Mouse (Mus musculus) kidney, embryonic 16.5 days (tissue): ENCODE measurements around the gene Tomm34. TPM values are rescaled to one million over a fixed set of nuclear protein-coding genes. Genes with fewer than 3 reads are reported as not detected.
"Not testable (repeated sequence)": the region's sequence is repeated elsewhere in the genome, so short reads cannot be mapped to it uniquely, and the experiment has no call there.

Experiments used
- ATAC-seq: fragments of 200-750 bp; cut with Nextera tagmentation; 2 replicates; pipeline ENCODE4 v1.8.0; 2017; ENCODE audit warnings: moderate TSS enrichment; ENCODE audit not compliant: low FRiP score, low TSS enrichment
- H3K27ac ChIP-seq: fragments of 300-500 bp; sonication (generic); 2 replicates; pipeline ENCODE4 v1.5.1; 2014; ENCODE audit warnings: low read length
- H3K27me3 ChIP-seq: fragments of 300-500 bp; sonication (generic); 2 replicates; pipeline ENCODE4 v1.6.1; 2014; ENCODE audit warnings: low read length, control low read depth, mixed read lengths; ENCODE audit not compliant: insufficient read depth
- H3K36me3 ChIP-seq: fragments of 300-500 bp; sonication (generic); 2 replicates; pipeline ENCODE4 v1.6.1; 2014; ENCODE audit warnings: low read length, control low read depth, mixed read lengths; ENCODE audit not compliant: insufficient read depth
- H3K4me1 ChIP-seq: fragments of 300-500 bp; sonication (generic); 2 replicates; pipeline ENCODE4 v1.6.1; 2014; ENCODE audit warnings: low read length, control low read depth, mixed read lengths; ENCODE audit not compliant: insufficient read depth
- H3K4me2 ChIP-seq: fragments of 300-500 bp; sonication (generic); replicated peaks from 2 replicates; pipeline ENCODE4 v1.6.1; 2014; ENCODE audit warnings: low read depth, low read length
- H3K4me3 ChIP-seq: fragments of 300-500 bp; sonication (generic); 2 replicates; pipeline ENCODE4 v1.5.1; 2014; ENCODE audit warnings: mild to moderate bottlenecking, low read length
- H3K9ac ChIP-seq: fragments of 300-500 bp; sonication (generic); replicated peaks from 2 replicates; pipeline ENCODE4 v1.6.1; 2014; ENCODE audit warnings: low read length
- H3K9me3 ChIP-seq: fragments of 300-500 bp; sonication (generic); 2 replicates; pipeline ENCODE4 v1.6.1; 2016; ENCODE audit warnings: low read length, control low read depth
- WGBS: fragments of 180-500 bp; shearing (Covaris S2); extraction: QIAGEN DNeasy Blood & Tissue Kit; methylation state at CpG from one replicate; pipeline ENCODE4 v1.1.7; 2014; 5-methylcytosine and 5-hydroxymethylcytosine counted together
- polyA plus RNA-seq: library from polyadenylated mRNA; unstranded; fragments of >200 nt; fragmentation: Nextera tagmentation; extraction: Ambion mirVana; gene quantifications from 2 replicates; pipeline ENCODE4 v1.2.1, GENCODE M21; 2015

The Tomm34 gene
- polyA plus RNA-seq, 1 experiment from 2014 or later, result 66.5 TPM

- peaks cover 16% of the 10 kb centered on the region for H3K36me3 ChIP-seq
- H3K27ac ChIP-seq, result no peak overlapping the region
- ATAC-seq, result no peak
- H3K4me3 ChIP-seq, result no peak overlapping the region
- H3K9me3 ChIP-seq, result no peaks in the 10 kb centered on the region
- H3K9ac ChIP-seq, result no peak overlapping the region
- peaks cover 11% of the 10 kb centered on the region for H3K4me1 ChIP-seq
- 86% methylated on average over 6 of the region's 6 CpGs for WGBS
- no peak overlapping the region for H3K4me2 ChIP-seq
- H3K27me3 ChIP-seq, result no peaks in the 10 kb centered on the region
These were observed 8.5 kb upstream of the Tomm34 start for GRCm38 (mm10) chr2:164079488-164079887.

DNA sequence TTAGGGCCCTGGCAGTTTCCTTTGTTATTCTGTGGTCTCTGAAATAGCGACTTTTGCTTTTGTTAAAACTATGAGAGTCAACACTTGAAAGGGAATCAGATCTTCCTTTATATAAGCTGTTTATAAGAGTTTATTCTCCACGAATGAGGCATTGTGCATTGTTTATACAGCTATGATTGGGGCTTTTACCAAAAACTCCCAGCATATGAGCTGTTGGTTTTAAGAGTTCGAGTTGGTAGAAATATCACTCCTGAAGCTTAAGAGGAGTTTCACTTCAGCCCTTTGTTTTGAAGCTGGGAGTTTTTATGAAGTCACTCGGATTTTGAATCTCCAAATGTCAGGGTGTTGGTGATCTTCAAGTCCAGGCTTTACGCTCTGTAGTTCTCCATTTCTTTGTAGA lies 6.9 kb upstream of the Tomm34 start:
- Histone ChIP-seq H3K4me2 (no peak overlapping the region), H3K9ac (no peak overlapping the region), H3K36me3 (peaks cover 6% of the 10 kb centered on the region), H3K4me3 (no peak overlapping the region), H3K9me3 (no peaks in the 10 kb centered on the region), H3K27me3 (no peaks in the 10 kb centered on the region), H3K27ac (no peak overlapping the region), H3K4me1 (peaks cover 11% of the 10 kb centered on the region)
- ATAC-seq, result no peak
- WGBS, result 80% methylated on average over 5 of the region's 5 CpGs

- ATAC-seq, result no peak
- Histone ChIP-seq H3K27me3 (no peaks in the 10 kb centered on the region), H3K4me3 (no peak overlapping the region), H3K9me3 (no peaks in the 10 kb centered on the region), H3K36me3 (peaks cover 6% of the 10 kb centered on the region), H3K9ac (no peak overlapping the region), H3K4me1 (peaks cover 11% of the 10 kb centered on the region), H3K27ac (no peak overlapping the region), H3K4me2 (no peak overlapping the region)
- 92% methylated on average over 8 of the region's 8 CpGs for WGBS
These were observed 6.0 kb upstream of the Tomm34 start for GRCm38 (mm10) chr2:164076874-164077425.

DNA sequence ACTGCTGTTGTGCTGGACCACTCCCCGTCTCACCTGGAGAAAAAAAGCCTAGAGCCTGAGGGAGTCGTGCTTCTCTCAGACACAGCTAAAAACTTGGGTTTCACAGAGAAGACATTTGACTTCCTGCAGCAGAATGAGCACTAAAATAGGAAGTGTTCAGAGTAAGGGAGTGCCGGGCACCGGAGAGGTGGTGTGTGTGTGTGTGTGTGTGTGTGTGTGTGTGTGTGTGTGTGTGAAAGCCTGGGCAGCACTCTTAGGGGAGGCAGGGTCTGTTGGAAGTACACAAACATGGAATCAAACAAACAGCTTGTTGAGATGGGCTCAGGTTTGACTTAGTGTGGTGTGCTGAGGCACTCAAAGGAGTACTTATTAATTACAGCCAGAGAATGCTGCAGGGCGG lies 4.1 kb upstream of the Tomm34 start:
- ATAC-seq, result no peak
- Histone ChIP-seq H3K27me3 (no peaks in the 10 kb centered on the region), H3K9ac (peak overlapping the region; percentile 87), H3K27ac (no peak overlapping the region), H3K4me1 (peaks cover 16% of the 10 kb centered on the region), H3K36me3 (no peaks in the 10 kb centered on the region; the same call in 1 of the 2 replicates), H3K4me3 (peak overlapping the region; percentile 89), H3K4me2 (peak overlapping the region; percentile 94), H3K9me3 (no peaks in the 10 kb centered on the region)
- 28% methylated on average over 5 of the region's 5 CpGs for WGBS

- Histone ChIP-seq H3K36me3 (no peaks in the 10 kb centered on the region), H3K27me3 (no peaks in the 10 kb centered on the region), H3K9ac (peak overlapping the region; percentile 87), H3K4me1 (peaks cover 26% of the 10 kb centered on the region), H3K4me2 (peak overlapping the region; percentile 94), H3K9me3 (no peaks in the 10 kb centered on the region), H3K4me3 (peak overlapping the region; percentile 89), H3K27ac (peak overlapping the region; percentile 62)
- WGBS, result under 1% methylated on average over 48 of the region's 48 CpGs
- ATAC-seq, result peak; percentile 75
These were observed 3.1 kb upstream of the Tomm34 start for GRCm38 (mm10) chr2:164073918-164074578.

DNA sequence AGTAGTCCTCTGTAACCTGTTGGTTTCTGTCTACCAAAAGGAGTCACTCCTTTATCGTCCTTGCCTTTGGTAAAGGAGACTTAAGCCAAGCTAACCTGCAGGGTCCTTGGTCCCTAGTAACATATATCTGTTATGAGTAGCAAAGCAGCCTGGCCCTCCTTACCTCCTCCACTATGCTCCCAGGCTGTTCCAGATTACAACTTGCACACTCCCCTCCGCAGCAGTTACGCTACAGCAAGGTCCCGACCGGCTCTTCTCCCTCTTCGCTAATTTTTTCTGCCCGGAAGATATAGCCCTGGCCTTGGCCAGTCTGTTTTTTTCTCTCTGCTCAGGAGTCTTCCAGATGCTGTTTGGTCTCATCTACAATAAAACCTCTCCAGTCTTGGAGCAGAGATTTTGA lies 2.2 kb upstream of the Tomm34 start:
- Histone ChIP-seq H3K27me3 (no peaks in the 10 kb centered on the region), H3K9ac (no peak overlapping the region), H3K36me3 (no peaks in the 10 kb centered on the region), H3K9me3 (no peaks in the 10 kb centered on the region), H3K27ac (no peak overlapping the region), H3K4me2 (no peak overlapping the region), H3K4me3 (no peak overlapping the region), H3K4me1 (peaks cover 35% of the 10 kb centered on the region)
- 81% methylated on average over 7 of the region's 7 CpGs for WGBS
- ATAC-seq, result no peak

GRCm38 (mm10) chr2:164072109-164072508 lies 1.1 kb upstream of the Tomm34 start:
- peaks cover 40% of the 10 kb centered on the region for H3K4me1 ChIP-seq
- H3K4me2 ChIP-seq, result no peak overlapping the region
- no peaks in the 10 kb centered on the region for H3K36me3 ChIP-seq
- no peak overlapping the region for H3K9ac ChIP-seq
- no peak for ATAC-seq
- H3K27ac ChIP-seq, result peak overlapping the region; percentile 32; the same call in 1 of the 2 replicates
- H3K9me3 ChIP-seq, result no peaks in the 10 kb centered on the region
- H3K27me3 ChIP-seq, result no peaks in the 10 kb centered on the region
- H3K4me3 ChIP-seq, result no peak overlapping the region
- WGBS, result 34% methylated on average over 2 of the region's 2 CpGs

GRCm38 (mm10) chr2:164071437-164071820 lies 460 bp upstream of the Tomm34 start:
- 78% methylated on average over 11 of the region's 11 CpGs for WGBS
- H3K27me3 ChIP-seq, H3K36me3 ChIP-seq, ATAC-seq, H3K9me3 ChIP-seq: not testable (repeated sequence)
- Histone ChIP-seq H3K4me1 (peaks cover 40% of the 10 kb centered on the region), H3K4me2 (peak overlapping the region; percentile 85), H3K9ac (0 out of 2 replicates have a peak overlapping the region, but pooled peaks have one; percentile 38), H3K27ac (peak overlapping the region; percentile 62; the same call in 1 of the 2 replicates), H3K4me3 (peak overlapping the region; percentile 92)

DNA sequence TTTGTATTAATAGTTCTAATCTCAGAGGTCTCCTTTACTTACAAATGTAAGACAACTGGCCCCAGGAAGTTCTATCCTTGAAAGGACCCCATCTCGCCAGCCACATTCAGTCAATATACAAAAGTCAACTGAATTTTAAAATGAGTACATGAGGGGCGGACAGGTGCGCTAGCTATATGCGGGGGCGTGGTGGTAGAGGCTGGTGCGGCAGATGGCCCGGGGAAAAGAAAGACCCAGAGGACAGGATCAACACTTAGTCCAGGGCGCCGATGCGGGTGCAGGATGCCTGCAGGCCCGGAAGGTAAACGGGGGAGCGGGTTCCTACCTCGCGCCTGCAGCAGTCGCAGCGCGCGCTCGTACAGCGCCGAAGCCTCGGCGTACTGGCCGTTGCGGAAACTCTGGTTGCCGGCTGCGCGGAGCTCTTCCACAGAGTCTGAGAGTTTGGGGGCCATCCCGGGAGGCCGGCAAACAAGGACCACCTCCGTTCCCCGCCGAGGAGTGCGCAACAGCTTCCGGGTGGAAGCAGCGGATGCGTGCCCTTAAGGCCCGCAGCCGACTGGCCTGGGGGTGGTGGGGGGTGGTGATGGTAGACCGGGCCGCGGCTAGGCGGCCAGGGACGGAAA lies 716 bp downstream of the Tomm34 start, which contains the start of gene Stk4:
Gene Stk4, plus strand, starts transcription at position 181 of the 623 bp plus-strand sequence.
- H3K9ac ChIP-seq, result peak within 1 kb of the TSS; percentile 92
- no peak; the same call in 1 of the 2 replicates for ATAC-seq
- H3K4me1 ChIP-seq, result peaks cover 37% of the 10 kb centered on the region
- H3K4me2 ChIP-seq, result peak within 1 kb of the TSS; percentile 85
- H3K9me3 ChIP-seq, result no peaks in the 10 kb centered on the region
- H3K27me3 ChIP-seq, result no peaks in the 10 kb centered on the region
- H3K36me3 ChIP-seq, result peaks cover 12% of the 10 kb centered on the region
- H3K4me3 ChIP-seq, result peak within 1 kb of the TSS; percentile 92
- WGBS, result under 1% methylated on average over 44 of the region's 45 CpGs
- peak within 1 kb of the TSS; percentile 77 for H3K27ac ChIP-seq
